Mouse (Mus musculus) liver, adult (tissue): ENCODE measurements around the gene Prkn.

Experiments
- GATA4 ChIP-seq: IDR thresholded peaks from 2 replicates; pipeline ENCODE4 v1.6.1; 2014; ENCODE audit warnings: mild to moderate bottlenecking, low read length; ENCODE audit not compliant: insufficient replicate concordance

Gene Prkn

GRCm38 (mm10) chr17:11290183-11290582 is 450.0 kb downstream of the Prkn start:
- TF ChIP-seq GATA4: no peak

- no peak for TF ChIP-seq GATA4
Observed at GRCm38 (mm10) chr17:11303116-11303515, 462.9 kb downstream of the Prkn start.

GRCm38 (mm10) chr17:11309843-11310242 is 469.7 kb downstream of the Prkn start:
- TF ChIP-seq GATA4: no peak

GRCm38 (mm10) chr17:11314163-11314562 is 474.0 kb downstream of the Prkn start:
- no peak for TF ChIP-seq GATA4

- no peak for TF ChIP-seq GATA4
Observed at GRCm38 (mm10) chr17:11315675-11316074, 475.5 kb downstream of the Prkn start.

GRCm38 (mm10) chr17:11318946-11319345 is 478.8 kb downstream of the Prkn start:
- TF ChIP-seq GATA4: no peak

GRCm38 (mm10) chr17:11319666-11320360 is 479.6 kb downstream of the Prkn start:
- TF ChIP-seq GATA4: no peak

GRCm38 (mm10) chr17:11332081-11332480 is 491.9 kb downstream of the Prkn start:
- TF ChIP-seq GATA4: no peak

GRCm38 (mm10) chr17:11333741-11334140 is 493.6 kb downstream of the Prkn start:
- TF ChIP-seq GATA4: no peak

- TF ChIP-seq GATA4: no peak
Observed at GRCm38 (mm10) chr17:11336156-11336555, 496.0 kb downstream of the Prkn start.

GRCm38 (mm10) chr17:11340368-11340767 is 500.2 kb downstream of the Prkn start:
- TF ChIP-seq GATA4: no peak

GRCm38 (mm10) chr17:11346310-11346709 is 506.1 kb downstream of the Prkn start:
- TF ChIP-seq GATA4: no peak

GRCm38 (mm10) chr17:11352778-11353552 is 512.8 kb downstream of the Prkn start:
- TF ChIP-seq GATA4: no peak

GRCm38 (mm10) chr17:11353553-11353945 is 513.4 kb downstream of the Prkn start:
- no peak for TF ChIP-seq GATA4

- no peak for TF ChIP-seq GATA4
Observed at GRCm38 (mm10) chr17:11354348-11354747, 514.2 kb downstream of the Prkn start.

- TF ChIP-seq GATA4: no peak
Observed at GRCm38 (mm10) chr17:11375461-11375860, 535.3 kb downstream of the Prkn start.
